Mouse (Mus musculus) ovary, adult 18-20 months (tissue): ENCODE measurements at regions not wholly inside any gene's neighbourhood (a gene's known extent, or its start where the extent isn't known, plus 50 kb on each side); places are given as distances from the start of the nearest gene placed in this dataset.

Experiments
- DNase-seq: peaks from one replicate; pipeline ENCODE4 v3.0.0; 2022; ENCODE audit warnings: low spot score, mixed read lengths

DNA sequence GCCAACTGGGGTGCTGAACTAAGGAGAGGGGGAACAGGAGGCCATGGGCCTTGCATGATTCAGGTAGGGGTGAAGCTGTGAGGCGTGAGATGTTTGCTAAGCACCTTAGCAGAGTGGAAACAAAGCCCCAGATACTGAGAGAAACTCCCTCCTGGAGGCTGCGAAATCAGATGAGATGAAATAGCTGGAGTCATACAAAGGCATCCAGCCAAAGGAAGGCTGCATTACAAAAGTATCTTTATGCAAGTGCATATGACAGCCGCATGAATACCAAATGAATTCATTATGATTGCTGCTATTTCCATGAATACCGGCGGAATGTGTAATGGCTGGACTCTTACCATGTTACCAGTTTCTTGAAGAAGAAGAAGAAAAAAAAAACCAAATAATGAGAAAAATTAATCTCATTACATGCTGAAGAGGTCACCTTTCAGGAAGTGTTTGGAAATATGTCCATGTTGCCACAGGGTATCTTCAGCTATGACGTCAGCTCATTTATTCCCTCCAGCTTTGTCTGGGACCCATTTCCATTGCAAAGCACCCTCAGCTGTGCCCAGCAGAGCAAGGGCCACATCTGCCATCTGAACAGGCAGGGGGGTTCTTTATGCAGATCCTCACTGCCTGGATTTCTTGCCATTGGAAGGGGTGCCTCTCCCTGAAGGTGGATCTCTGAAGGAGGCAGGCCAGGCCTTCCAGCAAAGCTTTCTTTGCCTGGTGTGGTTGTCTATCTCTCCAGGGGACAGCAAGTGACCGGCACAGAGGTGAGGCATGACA lies 551.7 kb upstream of the Mki67 start:
- DNase-seq, result no peak

DNA sequence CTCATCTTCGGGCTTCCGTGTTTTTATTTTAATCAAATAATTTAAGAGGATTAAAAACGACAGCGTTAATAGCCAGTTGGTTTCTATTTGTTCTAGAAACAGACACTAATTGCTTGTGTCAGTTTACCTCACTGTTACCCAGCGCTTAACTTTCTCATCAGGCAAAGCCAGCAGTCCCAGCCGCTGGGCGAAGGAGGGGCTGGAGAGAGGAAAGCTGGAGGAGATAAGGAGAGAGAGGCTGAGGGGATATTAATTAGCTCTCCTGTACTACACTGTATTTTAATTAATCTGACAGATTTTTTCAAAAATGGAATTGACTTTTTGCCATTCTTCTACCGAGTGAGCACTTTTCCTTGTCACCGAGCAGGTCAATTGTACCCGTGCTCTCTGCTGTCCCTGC lies 559.5 kb upstream of the Mki67 start:
- DNase-seq, result no peak

DNA sequence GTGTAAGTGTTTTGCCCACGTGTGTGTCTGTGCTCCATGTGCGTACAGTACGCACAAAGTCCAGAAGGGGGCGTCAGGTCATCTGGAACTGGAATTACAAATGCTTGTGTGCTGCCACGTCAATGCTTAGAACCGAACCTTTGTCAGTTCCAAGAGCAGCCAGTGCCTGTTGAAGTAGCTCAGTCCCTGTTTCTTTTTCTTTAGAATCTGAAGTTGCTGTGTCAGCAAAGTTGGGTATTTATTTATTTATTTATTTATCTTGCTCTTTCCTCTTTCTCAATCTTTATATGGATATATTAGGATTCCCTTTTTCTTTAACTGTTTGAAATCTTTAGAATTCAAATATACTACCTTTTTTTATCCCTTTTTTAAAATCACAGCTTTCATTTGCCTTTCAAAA lies 567.6 kb upstream of the Mki67 start:
- DNase-seq, result no peak

DNA sequence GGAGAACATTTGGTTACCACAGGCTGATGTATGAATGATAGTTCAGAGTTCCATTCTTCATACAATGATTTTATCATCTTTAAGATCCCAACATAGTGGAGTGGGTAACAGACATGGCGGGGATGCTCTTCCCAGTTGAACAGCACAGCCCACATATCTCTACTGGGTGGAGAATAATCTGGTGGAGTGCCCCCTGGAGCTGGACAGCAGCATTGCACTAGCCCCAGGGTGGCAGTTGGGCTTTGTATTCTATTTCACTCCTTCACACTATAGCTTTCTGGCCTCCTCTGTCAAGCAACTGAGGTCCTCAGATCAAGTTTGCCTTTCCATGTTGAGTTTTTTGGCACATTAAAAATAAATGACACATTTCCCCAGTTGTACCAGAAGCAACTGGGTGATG lies 569.4 kb upstream of the Mki67 start:
- DNase-seq, result no peak

DNA sequence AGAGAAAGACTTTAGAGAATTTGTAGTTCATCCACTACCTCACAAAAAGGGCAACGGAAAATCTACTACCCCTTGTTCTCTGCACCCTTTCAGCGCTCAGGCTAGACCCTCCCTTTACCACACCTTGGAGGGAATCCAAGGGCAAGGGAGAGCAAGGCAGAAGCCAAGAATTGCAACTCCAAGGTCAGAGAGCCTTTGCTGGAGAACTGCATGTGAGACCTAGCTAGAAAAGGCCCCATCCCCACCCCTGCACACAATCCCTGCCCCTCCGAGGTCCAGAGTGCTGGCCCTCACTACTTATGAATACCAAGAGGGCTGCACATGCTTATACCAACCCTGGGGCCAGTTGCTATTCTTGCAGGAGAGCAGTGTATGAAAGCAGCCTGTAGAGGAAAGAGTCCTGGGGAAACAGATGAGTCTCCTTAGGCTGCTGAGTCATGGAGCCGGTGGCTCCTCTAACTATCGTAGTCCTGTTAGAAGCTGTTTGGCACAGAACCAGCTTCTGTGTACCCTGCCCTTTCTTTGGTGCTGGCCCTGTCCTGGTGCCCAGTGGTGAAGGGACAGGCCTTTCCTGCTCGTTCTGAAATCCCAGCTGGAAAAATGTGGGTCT lies 577.5 kb upstream of the Mki67 start:
- peak; percentile 68 for DNase-seq

DNA sequence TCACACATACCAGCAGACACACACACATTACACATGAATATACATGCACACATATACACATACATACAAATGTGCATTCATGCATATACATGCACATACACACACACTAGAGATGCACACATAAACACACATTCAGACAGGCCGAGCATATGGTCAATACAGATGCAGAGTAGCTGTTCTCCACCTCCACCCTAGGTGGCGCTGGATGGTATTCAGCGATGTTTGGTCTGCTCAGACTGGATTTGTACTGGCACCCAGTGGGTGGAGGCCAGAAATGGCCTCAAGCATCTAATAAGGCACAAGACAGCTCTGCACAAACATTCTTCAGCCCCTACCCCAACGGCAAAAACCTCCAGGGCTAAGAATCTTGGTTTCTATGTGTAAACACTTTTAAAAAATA lies 578.3 kb upstream of the Mki67 start:
- no peak for DNase-seq

DNA sequence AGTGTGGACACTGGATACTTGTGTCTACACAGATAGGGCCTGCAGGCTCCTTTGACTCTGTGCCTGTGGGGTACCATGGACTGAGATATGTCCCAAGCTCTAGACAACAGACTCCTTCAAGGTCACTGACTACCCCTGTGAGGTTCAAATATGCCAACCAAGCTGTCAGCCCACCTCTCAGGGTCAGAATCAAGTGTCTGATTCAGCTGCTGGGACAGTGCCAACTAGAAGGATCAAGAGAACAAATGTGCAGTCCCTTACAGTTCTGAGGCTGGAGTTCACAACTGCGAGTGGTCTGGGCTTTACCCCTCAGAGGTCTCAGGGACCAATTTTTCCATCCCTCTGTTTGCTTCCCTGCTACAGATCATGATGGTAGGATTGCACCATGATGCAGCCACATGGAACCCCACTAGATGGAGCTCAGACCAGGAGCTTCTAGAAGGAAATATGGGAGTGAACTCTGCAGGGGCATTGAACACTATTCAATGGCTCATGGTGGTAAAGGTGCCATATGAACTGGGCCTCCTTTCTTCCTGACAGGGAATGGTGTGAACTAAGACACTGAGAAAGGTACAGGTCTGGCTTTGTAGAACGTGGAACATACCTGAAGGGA lies 581.8 kb upstream of the Mki67 start:
- peak; percentile 2 for DNase-seq

DNA sequence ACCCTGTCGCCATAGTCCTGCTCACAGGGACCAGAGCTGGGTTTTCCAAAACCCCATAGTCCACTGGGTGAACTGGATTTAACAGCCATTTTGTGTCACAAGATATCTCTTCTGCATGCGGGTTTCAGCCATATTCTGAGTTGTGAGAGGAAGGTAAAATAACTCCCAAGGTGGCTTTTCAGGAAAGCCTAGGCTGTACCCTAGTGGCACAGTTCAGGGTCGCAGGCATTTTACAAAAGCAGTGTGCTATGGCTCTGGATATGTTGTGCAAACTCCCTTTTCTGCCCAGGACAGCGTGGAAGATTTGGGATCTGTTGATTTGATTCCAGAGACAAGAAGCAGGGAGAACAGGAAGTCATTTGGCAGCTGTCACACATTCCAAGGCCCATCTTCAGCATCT lies 588.3 kb upstream of the Mgmt start:
- DNase-seq, result no peak

DNA sequence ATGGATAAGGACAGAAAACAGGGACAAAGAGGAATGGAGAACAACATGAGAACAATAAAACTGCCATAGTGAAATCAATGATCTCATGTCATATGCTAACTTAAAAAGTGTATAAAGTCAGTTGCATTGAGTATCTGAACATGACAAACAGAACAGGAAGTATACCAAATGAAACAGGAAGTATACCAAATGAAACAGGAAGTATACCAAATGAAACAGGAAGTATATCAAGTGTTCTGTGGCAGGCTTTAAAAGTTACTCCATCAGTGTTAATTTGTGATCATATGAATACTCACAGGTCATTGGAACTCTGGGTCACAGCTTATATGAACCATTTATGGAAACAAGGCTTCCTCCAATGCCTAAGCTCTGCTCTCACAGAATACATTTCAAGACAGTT lies 585.6 kb upstream of the Mgmt start:
- DNase-seq, result no peak

DNA sequence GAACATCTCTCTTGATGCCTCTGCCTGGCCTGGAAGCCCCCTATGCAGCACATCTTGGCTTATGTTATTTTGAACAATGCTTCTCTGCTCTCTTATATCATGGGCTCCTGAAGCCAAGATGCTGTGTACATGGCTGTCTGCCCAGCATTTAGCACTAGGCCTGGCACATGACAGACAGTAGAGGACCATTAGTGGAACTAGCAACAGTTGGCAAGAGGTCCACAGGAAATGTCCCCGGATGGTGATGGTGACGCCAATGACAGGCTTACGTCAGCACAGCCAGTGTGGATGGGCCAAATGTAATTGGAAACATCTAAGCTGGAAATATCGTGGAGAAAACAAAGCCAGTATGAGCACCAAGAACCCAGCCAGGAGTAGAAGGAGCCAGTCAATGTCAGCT lies 567.1 kb upstream of the Mgmt start:
- DNase-seq, result no peak

DNA sequence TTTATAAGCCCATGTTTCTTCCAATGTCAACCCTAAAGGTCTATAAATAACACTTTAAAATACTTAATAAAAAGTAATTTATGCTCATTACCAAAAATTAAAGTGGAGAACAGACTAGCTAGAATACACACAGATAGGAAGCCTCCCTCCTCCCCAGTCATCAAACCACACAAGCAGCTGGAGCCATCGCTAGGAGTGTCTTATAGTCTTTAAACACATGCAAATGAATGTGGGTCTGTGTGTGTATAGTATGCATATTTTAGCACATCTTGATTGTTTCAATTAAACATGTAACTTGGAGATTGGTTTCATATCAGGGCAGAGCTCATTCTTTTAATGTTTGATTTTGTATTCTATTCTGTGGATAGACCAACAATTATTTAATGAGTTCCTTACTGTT lies 564.0 kb upstream of the Mgmt start:
- no peak for DNase-seq

DNA sequence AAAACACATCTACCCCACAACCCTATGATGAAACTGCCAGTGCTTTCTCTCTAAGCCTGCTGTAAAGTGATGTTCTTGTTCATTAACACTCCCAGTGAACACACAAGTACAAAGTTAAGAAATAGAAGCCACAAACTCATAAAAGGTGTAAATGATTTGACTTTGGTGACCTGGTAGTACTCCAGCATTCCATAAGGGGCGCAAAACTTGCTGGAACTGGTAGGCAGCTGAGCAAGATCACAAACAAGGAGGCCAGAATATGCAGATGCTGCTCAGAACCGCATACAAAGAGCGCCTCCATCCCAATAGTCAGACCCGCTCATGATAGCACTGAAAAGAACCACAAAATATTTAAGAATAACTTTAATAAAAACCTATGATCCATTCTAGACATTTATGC lies 561.6 kb upstream of the Mgmt start:
- no peak for DNase-seq

DNA sequence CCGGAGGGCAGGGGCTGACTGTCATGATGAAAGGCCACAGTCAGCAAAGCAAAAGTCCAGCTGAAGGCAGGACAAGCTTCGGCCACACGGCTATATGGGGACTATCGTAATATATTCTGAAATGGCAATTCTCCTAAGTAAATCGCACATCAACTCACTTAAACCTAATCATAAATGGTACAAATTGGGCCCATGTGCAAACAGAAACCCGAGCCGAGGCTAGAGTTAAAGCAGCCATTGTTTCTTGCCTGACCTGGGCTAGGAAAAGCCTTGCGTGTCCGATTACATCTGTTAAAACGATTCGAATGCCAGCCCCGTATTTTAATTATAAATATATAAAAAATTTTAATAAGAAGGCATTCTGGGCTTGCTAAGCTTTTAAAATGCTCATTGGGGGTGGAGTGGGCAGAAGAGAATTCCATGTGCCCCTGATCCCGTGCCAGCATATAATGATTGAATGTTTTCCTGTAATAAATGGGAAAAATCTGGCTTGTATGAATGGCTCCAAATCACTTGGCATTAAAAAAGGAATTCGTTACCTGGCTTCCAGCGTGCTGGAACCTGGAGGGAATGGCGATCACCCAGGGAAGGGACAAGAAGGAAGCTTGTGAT lies 552.7 kb upstream of the Mgmt start:
- DNase-seq, result no peak

DNA sequence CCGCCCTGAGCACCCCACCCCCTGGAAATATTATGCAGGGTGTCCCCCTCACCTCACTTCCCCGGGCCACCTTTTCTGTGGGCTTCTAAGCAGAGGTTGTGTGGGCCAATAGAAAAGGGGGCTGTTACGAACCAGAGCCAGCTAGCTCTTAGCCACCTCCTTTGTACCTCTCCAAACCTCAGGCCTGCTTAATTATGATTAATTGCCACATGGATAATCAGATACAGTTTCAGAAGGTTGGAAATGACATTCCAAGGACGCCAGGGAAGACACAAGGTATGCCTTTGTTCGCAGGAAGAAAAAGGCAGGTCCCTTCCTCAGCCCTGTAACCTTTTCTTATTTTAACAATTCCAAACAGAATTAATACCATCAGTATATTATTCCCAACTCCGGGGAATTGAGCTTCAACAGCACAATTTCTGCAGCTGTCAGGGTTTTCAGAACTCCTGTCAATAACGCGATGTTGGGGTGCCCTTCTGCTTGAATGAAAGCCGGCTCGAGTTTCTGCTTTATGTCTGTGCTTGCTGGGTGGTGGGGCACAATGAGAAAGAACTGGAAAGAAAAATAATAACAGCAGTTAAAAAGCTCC lies 552.1 kb upstream of the Mgmt start:
- no peak for DNase-seq

DNA sequence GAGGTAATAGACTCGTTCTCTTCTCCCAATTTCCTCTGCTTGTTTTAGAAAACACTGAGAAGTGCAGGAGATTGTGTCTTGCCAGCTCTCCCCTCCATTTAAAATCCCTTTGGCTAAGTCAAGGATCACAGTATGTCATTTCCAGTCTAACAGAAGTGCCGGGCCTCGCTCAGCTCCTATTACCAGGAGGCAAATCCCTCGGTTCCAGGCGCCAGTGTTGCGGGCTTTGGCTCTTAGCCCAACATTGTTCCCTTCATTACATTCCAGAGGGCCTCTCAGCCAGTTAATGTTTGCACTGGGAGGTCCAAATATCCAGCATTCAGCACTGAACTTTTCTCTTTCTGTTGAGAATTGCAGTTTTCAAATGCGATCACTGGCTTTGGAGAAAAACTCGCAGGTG lies 551.6 kb upstream of the Mgmt start:
- peak; percentile 15 for DNase-seq

DNA sequence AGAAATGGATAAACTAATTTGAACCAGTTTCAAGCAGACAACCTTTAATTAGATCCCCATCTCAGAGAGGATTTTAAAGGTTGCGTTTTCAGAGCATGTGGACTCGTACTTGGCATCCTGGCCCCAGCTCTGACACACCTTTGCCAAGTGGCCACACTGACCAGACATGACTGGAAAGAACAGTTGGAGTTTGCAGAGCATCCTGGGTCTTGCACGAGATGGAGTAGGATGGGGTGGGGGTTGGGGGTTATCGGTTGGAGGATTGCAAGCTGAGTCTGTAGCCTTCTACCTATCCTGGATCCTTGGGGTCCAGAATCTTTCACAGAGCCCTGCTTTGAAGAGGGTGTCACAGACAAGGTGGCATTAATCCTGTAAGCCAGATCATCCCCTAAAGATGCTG lies 550.9 kb upstream of the Mgmt start:
- no peak for DNase-seq

DNA sequence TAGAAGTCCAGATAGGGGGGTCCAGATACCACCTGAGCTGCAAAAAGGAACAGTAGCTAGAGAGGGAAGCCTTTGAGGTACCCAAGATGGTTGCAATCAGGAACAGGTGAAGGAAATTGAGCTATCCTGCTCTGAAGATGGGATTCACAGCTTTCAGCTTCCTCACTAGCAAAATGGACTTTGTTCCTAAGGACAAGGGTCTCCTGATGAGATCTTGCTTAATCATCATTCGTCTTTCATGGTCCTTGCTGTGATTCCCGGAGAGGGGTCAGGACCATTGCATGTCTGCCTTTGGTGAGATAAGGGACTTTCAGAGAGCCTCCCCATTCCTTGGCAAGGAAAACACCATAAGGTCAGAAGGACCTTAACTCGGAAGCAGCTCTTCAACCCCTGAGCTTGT lies 549.4 kb upstream of the Mgmt start:
- DNase-seq, result no peak

DNA sequence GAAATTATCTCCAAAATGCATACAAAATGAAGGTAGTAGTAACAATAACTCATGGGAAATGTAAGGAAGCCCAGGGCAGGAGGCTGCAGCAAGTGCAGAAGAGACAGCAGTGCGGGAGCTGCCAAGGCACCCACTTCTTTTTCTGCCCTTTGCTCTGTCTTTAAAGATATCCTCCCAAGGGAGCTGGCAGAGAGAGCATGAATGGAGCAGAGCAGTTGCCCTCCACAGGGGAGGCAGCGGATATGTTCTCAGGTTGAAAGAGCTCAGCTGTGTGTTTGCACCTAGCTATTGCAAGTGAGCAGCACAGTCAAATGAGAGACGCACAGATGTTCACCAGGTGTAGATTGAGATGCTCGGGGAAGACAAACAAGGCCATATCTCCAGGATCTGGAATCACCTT lies 547.9 kb upstream of the Mgmt start:
- DNase-seq, result no peak

DNA sequence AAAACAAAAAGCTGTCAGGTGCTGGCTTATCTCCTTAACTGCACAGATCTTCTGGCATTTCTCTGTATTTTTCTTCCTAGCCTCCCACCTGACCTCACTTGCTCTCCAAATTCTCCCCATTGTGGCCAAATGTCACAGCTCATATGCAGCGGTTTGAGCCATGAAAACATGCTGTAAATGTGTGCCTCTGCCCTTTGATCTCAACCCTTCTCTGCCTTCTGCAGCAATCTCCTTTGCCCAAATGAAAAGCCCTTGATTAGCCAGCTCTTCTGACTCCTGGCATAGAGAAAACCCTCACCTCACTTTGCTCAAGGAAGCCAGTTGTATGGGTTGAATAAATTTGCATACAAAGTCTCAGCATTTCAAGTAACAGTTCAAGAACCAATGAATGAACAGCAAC lies 546.1 kb upstream of the Mgmt start:
- no peak for DNase-seq

DNA sequence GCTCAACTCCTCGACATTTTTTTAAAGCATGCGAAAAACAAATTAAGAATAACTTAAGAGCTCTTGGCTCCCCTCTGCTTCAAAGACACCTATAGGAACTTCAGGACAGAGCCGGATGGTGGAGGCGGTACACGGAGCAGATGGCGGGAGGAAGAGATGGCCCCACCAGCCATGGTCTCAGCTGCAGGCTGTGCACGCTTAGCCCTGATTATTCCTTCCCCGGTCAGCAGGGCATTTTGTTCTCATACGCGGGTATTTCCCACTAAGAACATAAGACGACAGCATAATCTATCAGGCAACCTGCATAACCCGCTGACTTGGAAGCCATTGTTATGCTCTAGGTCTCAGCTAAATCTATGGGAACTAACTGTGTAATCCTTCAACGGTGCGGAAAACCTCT lies 544.8 kb upstream of the Mgmt start:
- DNase-seq, result no peak

DNA sequence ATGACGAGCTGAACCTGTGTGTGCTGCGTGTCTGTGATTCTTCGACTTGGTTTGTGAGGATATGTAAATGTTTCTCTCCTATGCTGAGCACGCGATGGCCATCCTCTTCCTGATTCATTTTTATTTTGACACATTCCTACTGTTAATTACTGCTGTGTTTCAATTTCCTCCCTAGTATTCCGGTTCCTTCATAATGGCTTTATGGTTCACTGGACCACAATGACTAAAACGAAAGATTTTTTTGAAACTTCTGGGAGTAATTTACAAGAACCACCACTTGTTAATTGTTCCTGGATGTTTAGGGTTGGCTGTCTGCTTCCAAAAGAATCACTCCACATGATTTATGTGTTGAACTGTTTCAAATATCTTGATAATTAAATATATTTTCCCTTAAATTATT lies 537.4 kb upstream of the Mgmt start:
- DNase-seq, result no peak

DNA sequence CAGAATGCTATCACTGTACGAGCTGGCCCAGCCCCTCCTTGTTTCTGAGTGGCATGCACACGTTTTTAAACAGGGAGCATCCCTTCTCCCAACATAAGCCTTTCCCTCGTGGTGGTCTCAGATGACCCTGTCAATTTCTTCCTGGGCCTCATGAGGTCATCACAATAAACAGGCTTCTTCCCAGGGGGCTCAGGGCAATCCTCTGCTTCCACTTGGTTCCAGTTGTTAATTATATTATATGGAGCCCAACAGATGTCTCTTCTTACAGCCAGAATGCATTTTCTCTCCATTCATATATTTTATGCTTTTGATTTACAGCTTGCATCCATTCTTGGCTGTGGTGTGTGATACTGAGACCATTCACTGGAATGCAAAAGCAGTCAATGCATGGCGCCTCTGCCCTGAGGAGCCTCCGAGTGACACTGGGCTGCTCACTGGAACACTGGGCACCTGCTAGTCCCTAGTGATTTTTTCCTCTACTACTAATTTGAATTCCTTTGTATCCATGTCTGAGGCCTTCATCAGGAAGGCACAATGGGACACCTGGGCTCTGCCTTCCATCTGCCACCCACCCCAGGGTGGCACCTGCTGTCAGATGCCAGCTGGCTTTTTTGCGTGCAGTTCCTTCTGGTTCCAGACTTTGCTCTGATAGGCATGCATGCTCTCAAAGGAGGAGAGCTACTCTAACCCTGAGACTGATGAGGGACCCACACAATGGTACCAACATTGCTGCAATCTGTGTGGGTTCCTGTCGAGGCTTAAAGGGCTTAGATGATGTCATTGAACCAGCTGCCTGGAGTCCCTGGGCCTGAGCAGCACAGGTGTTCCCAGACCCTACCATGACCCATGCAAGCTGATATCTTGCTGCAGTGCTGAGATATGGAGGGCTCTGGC lies 528.8 kb upstream of the Mgmt start:
- no peak for DNase-seq
